Mouse (Mus musculus): ENCODE results near the gene Taf4. TPM values are rescaled to one million over a fixed set of nuclear protein-coding genes. Genes with fewer than 3 reads are reported as not detected.

The Taf4 gene
- total RNA-seq (2014; rRNA removed) (11.4 and 15.0 TPM in 2 replicates), polyA plus RNA-seq (2015; fragmentation: Nextera tagmentation; extraction: Ambion mirVana) (2.2 and 2.9 TPM in 2 replicates)

DNA sequence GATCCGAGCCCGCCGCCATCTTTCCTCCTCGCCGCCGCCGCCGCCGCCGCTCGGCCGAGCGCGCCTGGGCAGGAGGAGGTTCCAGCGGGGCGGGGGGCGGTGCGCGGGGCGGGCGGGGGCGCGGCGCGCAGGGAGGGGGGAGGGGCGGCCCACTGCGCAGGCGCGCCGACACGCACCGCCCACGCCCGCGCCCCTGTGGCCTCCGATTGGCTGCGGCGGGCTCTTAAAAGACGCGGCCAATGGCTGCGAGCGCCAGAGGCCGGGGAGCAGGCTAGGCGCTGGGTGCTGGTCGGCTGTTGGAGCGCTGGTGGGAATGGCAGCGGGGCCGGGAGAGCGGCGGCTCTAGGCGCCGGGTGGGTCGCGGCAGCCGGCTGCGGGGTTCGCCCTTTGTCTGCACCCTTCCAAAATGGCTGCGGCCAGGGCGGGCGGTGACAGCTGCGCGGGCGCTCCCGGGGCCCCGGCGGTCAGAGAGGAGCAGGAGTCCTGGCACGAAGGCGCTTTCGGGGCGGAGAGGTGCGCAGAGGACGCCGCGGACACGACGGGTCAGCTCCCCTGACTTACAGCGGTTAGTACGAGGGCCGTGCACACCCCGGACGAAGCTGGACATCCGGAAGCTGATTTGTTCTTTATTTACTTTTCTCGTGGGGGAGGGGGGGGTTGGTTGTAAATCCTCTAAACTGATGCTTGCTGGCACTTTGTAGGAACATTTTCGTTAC, at the start of gene Taf4:
TSS of gene Taf4 (minus strand) at position 19 of the 716 bp plus-strand sequence.
- peak within 1 kb of the TSS; percentile 96 for H3K9ac ChIP-seq (replicated peaks; ENCODE audit: low read length, poor library complexity, severe bottlenecking)
- no peaks in the 10 kb centered on the region for H3K27me3 ChIP-seq (ENCODE audit: insufficient read depth, low read length)
- TF ChIP-seq CTCF (IDR thresholded peaks at IDR 0.05), result no peak
- H3K36me3 ChIP-seq (ENCODE audit: insufficient read depth, low read length), result no peaks in the 10 kb centered on the region
- peak; percentile 93 for ATAC-seq (ENCODE audit: low FRiP score)
- peak within 1 kb of the TSS; percentile 79 for H3K4me3 ChIP-seq (ENCODE audit: low read depth, low read length)
- peaks cover 14% of the 10 kb centered on the region for H3K4me1 ChIP-seq (ENCODE audit: insufficient read depth, low read length)
- H3K9me3 ChIP-seq (ENCODE audit: low read length), result no peaks in the 10 kb centered on the region
- peak within 1 kb of the TSS; percentile 99 for H3K4me2 ChIP-seq (ENCODE audit: low read depth, low read length, poor library complexity, severe bottlenecking)
- peak; percentile 92 for DNase-seq (ENCODE audit: low spot score)
- under 1% methylated on average over 59 of the region's 84 CpGs for WGBS
- H3K27ac ChIP-seq (ENCODE audit: low read depth, low read length), result peak within 1 kb of the TSS; percentile 99

DNA sequence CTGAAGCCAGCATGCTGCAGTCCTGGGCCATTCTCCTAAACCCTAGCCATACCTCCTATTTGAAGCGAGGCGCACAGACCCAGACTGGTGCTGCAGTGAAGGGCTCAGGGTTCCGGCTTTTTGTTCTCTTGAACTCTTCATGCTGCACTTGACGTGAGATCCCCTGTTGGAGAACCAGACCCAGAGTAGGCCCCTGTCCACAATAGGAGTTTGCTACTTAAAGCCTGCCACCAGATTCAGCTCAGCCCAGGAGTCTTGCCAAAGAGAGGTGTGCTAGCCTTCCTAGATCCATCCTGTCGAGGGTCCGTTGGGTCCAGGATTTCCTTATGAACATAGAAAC, 49.4 kb upstream of the Taf4 start:
- peak overlapping the region; percentile 99 for H3K4me2 ChIP-seq (ENCODE audit: low read depth, low read length, poor library complexity, severe bottlenecking)
- peaks cover 24% of the 10 kb centered on the region for H3K36me3 ChIP-seq (ENCODE audit: insufficient read depth, low read length)
- H3K9ac ChIP-seq (replicated peaks; ENCODE audit: low read length, poor library complexity, severe bottlenecking), result peak overlapping the region; percentile 91
- no peaks in the 10 kb centered on the region for H3K9me3 ChIP-seq (ENCODE audit: low read length)
- H3K27ac ChIP-seq (ENCODE audit: low read depth, low read length), result peak overlapping the region; percentile 96
- no peak for TF ChIP-seq CTCF (IDR thresholded peaks at IDR 0.05)
- DNase-seq (ENCODE audit: low spot score) (no peak), ATAC-seq (ENCODE audit: low FRiP score) (no peak)
- peaks cover 4% of the 10 kb centered on the region; the same call in 1 of the 2 replicates for H3K27me3 ChIP-seq (ENCODE audit: insufficient read depth, low read length)
- H3K4me3 ChIP-seq (ENCODE audit: low read depth, low read length), result peak overlapping the region; percentile 97
- 3% methylated on average over 6 of the region's 6 CpGs for WGBS
- peaks cover 18% of the 10 kb centered on the region; the same call in 1 of the 2 replicates for H3K4me1 ChIP-seq (ENCODE audit: insufficient read depth, low read length)

GRCm38 (mm10) chr2:180025135-180025860, 48.9 kb upstream of the Taf4 start:
- ATAC-seq (ENCODE audit: low FRiP score) (peak; percentile 67), DNase-seq (ENCODE audit: low spot score) (peak; percentile 36)
- H3K4me2 ChIP-seq (ENCODE audit: low read depth, low read length, poor library complexity, severe bottlenecking), result peak overlapping the region; percentile 99
- no peak for TF ChIP-seq CTCF (IDR thresholded peaks at IDR 0.05)
- peak overlapping the region; percentile 96 for H3K27ac ChIP-seq (ENCODE audit: low read depth, low read length)
- peak overlapping the region; percentile 91 for H3K9ac ChIP-seq (replicated peaks; ENCODE audit: low read length, poor library complexity, severe bottlenecking)
- H3K36me3 ChIP-seq (ENCODE audit: insufficient read depth, low read length), result peaks cover 23% of the 10 kb centered on the region
- peaks cover 18% of the 10 kb centered on the region; the same call in 1 of the 2 replicates for H3K4me1 ChIP-seq (ENCODE audit: insufficient read depth, low read length)
- H3K9me3 ChIP-seq (ENCODE audit: low read length), result no peaks in the 10 kb centered on the region
- peaks cover 4% of the 10 kb centered on the region; the same call in 1 of the 2 replicates for H3K27me3 ChIP-seq (ENCODE audit: insufficient read depth, low read length)
- peak overlapping the region; percentile 97 for H3K4me3 ChIP-seq (ENCODE audit: low read depth, low read length)
- 0% methylated on average over 47 of the region's 84 CpGs for WGBS

GRCm38 (mm10) chr2:180024401-180025098, 48.1 kb upstream of the Taf4 start, which contains the start of gene Lsm14b:
Gene Lsm14b, plus strand, starts transcription at chr2:180024987.
- peak within 1 kb of the TSS; percentile 99 for H3K4me2 ChIP-seq (ENCODE audit: low read depth, low read length, poor library complexity, severe bottlenecking)
- ATAC-seq (ENCODE audit: low FRiP score), result peak; percentile 95
- H3K4me1 ChIP-seq (ENCODE audit: insufficient read depth, low read length), result peaks cover 18% of the 10 kb centered on the region; the same call in 1 of the 2 replicates
- H3K4me3 ChIP-seq (ENCODE audit: low read depth, low read length), result peak within 1 kb of the TSS; percentile 97
- under 1% methylated on average over 42 of the region's 80 CpGs for WGBS
- peak within 1 kb of the TSS; percentile 91 for H3K9ac ChIP-seq (replicated peaks; ENCODE audit: low read length, poor library complexity, severe bottlenecking)
- H3K27ac ChIP-seq (ENCODE audit: low read depth, low read length), result peak within 1 kb of the TSS; percentile 96
- H3K27me3 ChIP-seq (ENCODE audit: insufficient read depth, low read length), result peaks cover 4% of the 10 kb centered on the region; the same call in 1 of the 2 replicates
- peak; percentile 97 for DNase-seq (ENCODE audit: low spot score)
- no peak for TF ChIP-seq CTCF (IDR thresholded peaks at IDR 0.05)
- peaks cover 19% of the 10 kb centered on the region for H3K36me3 ChIP-seq (ENCODE audit: insufficient read depth, low read length)
- H3K9me3 ChIP-seq (ENCODE audit: low read length), result no peaks in the 10 kb centered on the region

GRCm38 (mm10) chr2:180022751-180023150, 46.3 kb upstream of the Taf4 start:
- H3K27ac ChIP-seq (ENCODE audit: low read depth, low read length), result no peak overlapping the region
- peaks cover 4% of the 10 kb centered on the region; the same call in 1 of the 2 replicates for H3K27me3 ChIP-seq (ENCODE audit: insufficient read depth, low read length)
- H3K4me2 ChIP-seq (ENCODE audit: low read depth, low read length, poor library complexity, severe bottlenecking), result no peak overlapping the region
- peaks cover 17% of the 10 kb centered on the region; the same call in 1 of the 2 replicates for H3K4me1 ChIP-seq (ENCODE audit: insufficient read depth, low read length)
- ATAC-seq (ENCODE audit: low FRiP score) (no peak), DNase-seq (ENCODE audit: low spot score) (no peak)
- no peak overlapping the region for H3K9ac ChIP-seq (replicated peaks; ENCODE audit: low read length, poor library complexity, severe bottlenecking)
- peaks cover 1% of the 10 kb centered on the region; the same call in 1 of the 2 replicates for H3K36me3 ChIP-seq (ENCODE audit: insufficient read depth, low read length)
- H3K9me3 ChIP-seq (ENCODE audit: low read length), result no peaks in the 10 kb centered on the region
- no peak for TF ChIP-seq CTCF (IDR thresholded peaks at IDR 0.05)
- H3K4me3 ChIP-seq (ENCODE audit: low read depth, low read length), result no peak overlapping the region
- 67% methylated on average over 6 of the region's 6 CpGs for WGBS
